In genomic region chr5:147963820-147964580, GRCm38 (mm10) we compare ENCODE assay signal across 18 mouse cellular contexts. TPM values are rescaled to one million over a fixed set of nuclear protein-coding genes. Genes with fewer than 3 reads are reported as not detected.
DNase-seq lines count a peak whose midpoint lies in the region; ATAC-seq and TF ChIP-seq lines count a peak whose summit lies in the region.
"Had no signal": no experiment of that assay in that cellular context is flagged by ENCODE, and none has a peak within 500 bp of the region (broad histone marks: within the 10 kb centered on the region; RNA-seq: fewer than 3 reads in every experiment).

No protein-coding gene starts in this region.

- no peak for TF ChIP-seq CTCF in stomach, postnatal 0 days (IDR thresholded peaks at IDR 0.05; ENCODE audit: low read depth)
- no peak for TF ChIP-seq CTCF in cerebellum, adult 2 months (IDR thresholded peaks at IDR 0.05; ENCODE audit: borderline replicate concordance, insufficient read depth, low read depth, low read length)

- H3K27me3 ChIP-seq in liver, embryonic 12.5 days (replicated peaks) = peaks cover 9% of the 10 kb centered on the region; the same call in 1 of the 2 replicates
- H3K27me3 ChIP-seq in liver, embryonic 11.5 days (replicated peaks; ENCODE audit: control insufficient read depth, insufficient read depth, low read length) = peaks cover 1% of the 10 kb centered on the region; the same call in 1 of the 2 replicates
- 0 out of 2 replicates have a peak, but pooled peaks cover 1% of the 10 kb centered on the region for H3K27me3 ChIP-seq in intestine, embryonic 14.5 days (replicated peaks; ENCODE audit: control insufficient read depth, insufficient read depth, low read length)
- H3K27me3 ChIP-seq in stomach, postnatal 0 days (ENCODE audit: control insufficient read depth, insufficient read depth, low read length) = no peaks in the 10 kb centered on the region
- H3K27me3 ChIP-seq in cerebellum, adult 2 months (ENCODE audit: control insufficient read depth, insufficient read depth, low read length) = no peaks in the 10 kb centered on the region
- H3K27me3 ChIP-seq: hindbrain, embryonic 15.5 days had no signal

- H3K4me1 ChIP-seq in liver, embryonic 12.5 days = no peaks in the 10 kb centered on the region
- H3K4me1 ChIP-seq in liver, embryonic 11.5 days (replicated peaks; ENCODE audit: control insufficient read depth, insufficient read depth, low read length) = no peaks in the 10 kb centered on the region
- no peaks in the 10 kb centered on the region for H3K4me1 ChIP-seq in intestine, embryonic 14.5 days (replicated peaks; ENCODE audit: control insufficient read depth, insufficient read depth, low read length)
- H3K4me1 ChIP-seq in stomach, postnatal 0 days (replicated peaks; ENCODE audit: control insufficient read depth, insufficient read depth) = no peaks in the 10 kb centered on the region
- H3K4me1 ChIP-seq in cerebellum, adult 2 months (ENCODE audit: control insufficient read depth, insufficient read depth, low read length) = peaks cover 13% of the 10 kb centered on the region
- H3K4me1 ChIP-seq: embryonic facial prominence, embryonic 13.5 days; limb, embryonic 13.5 days had no signal

- no peaks in the 10 kb centered on the region for H3K36me3 ChIP-seq in liver, embryonic 12.5 days
- H3K36me3 ChIP-seq in liver, embryonic 11.5 days (ENCODE audit: control insufficient read depth, insufficient read depth, low read length) = no peaks in the 10 kb centered on the region
- no peaks in the 10 kb centered on the region for H3K36me3 ChIP-seq in intestine, embryonic 14.5 days (ENCODE audit: control insufficient read depth, insufficient read depth, low read length)
- H3K36me3 ChIP-seq in stomach, postnatal 0 days (ENCODE audit: control insufficient read depth, insufficient read depth, low read length) = no peaks in the 10 kb centered on the region
- H3K36me3 ChIP-seq: embryonic facial prominence, embryonic 13.5 days; hindbrain, embryonic 15.5 days; kidney, embryonic 15.5 days; limb, embryonic 13.5 days; midbrain, embryonic 13.5 days had no signal

- H3K9me3 ChIP-seq in liver, embryonic 12.5 days (replicated peaks) = no peaks in the 10 kb centered on the region
- H3K9me3 ChIP-seq in liver, embryonic 11.5 days (ENCODE audit: control insufficient read depth, low read length) = no peaks in the 10 kb centered on the region
- H3K9me3 ChIP-seq in intestine, embryonic 14.5 days (ENCODE audit: control insufficient read depth, low read length) = no peaks in the 10 kb centered on the region
- no peaks in the 10 kb centered on the region for H3K9me3 ChIP-seq in stomach, postnatal 0 days (ENCODE audit: control insufficient read depth, low read length)
- H3K9me3 ChIP-seq: embryonic facial prominence, embryonic 13.5 days; hindbrain, embryonic 15.5 days; kidney, embryonic 15.5 days; limb, embryonic 13.5 days; midbrain, embryonic 13.5 days had no signal

- no peak overlapping the region for H3K9ac ChIP-seq in liver, embryonic 12.5 days
- no peak overlapping the region for H3K9ac ChIP-seq in liver, embryonic 11.5 days (ENCODE audit: low read depth, low read length)
- no peak overlapping the region for H3K9ac ChIP-seq in intestine, embryonic 14.5 days (ENCODE audit: low read length)
- no peak overlapping the region for H3K9ac ChIP-seq in stomach, postnatal 0 days (ENCODE audit: low read length)
- H3K9ac ChIP-seq: embryonic facial prominence, embryonic 13.5 days; hindbrain, embryonic 15.5 days; kidney, embryonic 15.5 days; limb, embryonic 13.5 days; liver, postnatal 0 days; midbrain, embryonic 13.5 days had no signal

- H3K4me3 ChIP-seq in liver, embryonic 12.5 days = no peak overlapping the region
- no peak overlapping the region for H3K4me3 ChIP-seq in liver, embryonic 11.5 days (ENCODE audit: low read depth, low read length)
- H3K4me3 ChIP-seq in intestine, embryonic 14.5 days (ENCODE audit: low read depth, low read length) = no peak overlapping the region
- no peak overlapping the region for H3K4me3 ChIP-seq in stomach, postnatal 0 days (ENCODE audit: low read depth, low read length)
- no peak overlapping the region for H3K4me3 ChIP-seq in cerebellum, adult 2 months (replicated peaks; ENCODE audit: insufficient read depth, low read depth, low read length)
- H3K4me3 ChIP-seq: embryonic facial prominence, embryonic 13.5 days; hindbrain, embryonic 15.5 days; kidney, embryonic 15.5 days; limb, embryonic 13.5 days; midbrain, embryonic 13.5 days had no signal

- DNase-seq in liver, embryonic 11.5 days (ENCODE audit: low spot score) = no peak
- DNase-seq in intestine, embryonic 14.5 days (ENCODE audit: low spot score) = no peak
- DNase-seq in lung, postnatal 14 days = peak; percentile 18
- DNase-seq in stomach, postnatal 0 days (ENCODE audit: low spot score) = peak; percentile 55
- DNase-seq in ovary, adult 18-20 months (ENCODE audit: low spot score) = no peak
- no peak for DNase-seq in urinary bladder, postnatal 10 days (ENCODE audit: low spot score)
- no peak for DNase-seq in cerebellum, adult 2 months
- DNase-seq: heart, postnatal 14 days; right cerebral cortex, postnatal 14 days; thymus, adult 2 months had no signal

- H3K4me2 ChIP-seq in liver, embryonic 12.5 days = 0 out of 2 replicates have a peak overlapping the region, but pooled peaks have one; percentile 16
- H3K4me2 ChIP-seq in liver, embryonic 11.5 days = no peak overlapping the region
- H3K4me2 ChIP-seq in intestine, embryonic 14.5 days (ENCODE audit: low read length) = peak overlapping the region; percentile 25
- H3K4me2 ChIP-seq in stomach, postnatal 0 days (replicated peaks; ENCODE audit: low read depth) = peak overlapping the region; percentile 38
- H3K4me2 ChIP-seq: embryonic facial prominence, embryonic 13.5 days; hindbrain, embryonic 15.5 days; kidney, embryonic 15.5 days; limb, embryonic 13.5 days; midbrain, embryonic 13.5 days had no signal

- WGBS in liver, embryonic 12.5 days (ENCODE audit: insufficient replicate concordance) = 49% methylated on average over 13 of the region's 13 CpGs
- 60% methylated on average over 13 of the region's 13 CpGs for WGBS in liver, embryonic 11.5 days
- 58% methylated on average over 13 of the region's 13 CpGs for WGBS in intestine, embryonic 14.5 days
- 37% methylated on average over 13 of the region's 13 CpGs for WGBS in stomach, postnatal 0 days
- WGBS in cerebellum, adult 2 months = 70% methylated on average over 13 of the region's 13 CpGs

- no peak for ATAC-seq in liver, embryonic 12.5 days
- no peak for ATAC-seq in liver, embryonic 11.5 days (replicated peaks; ENCODE audit: low FRiP score)
- peak; percentile 40; the same call in 1 of the 2 replicates for ATAC-seq in intestine, embryonic 14.5 days (replicated peaks; ENCODE audit: low FRiP score, low TSS enrichment, low read depth)
- peak; percentile 91 for ATAC-seq in stomach, postnatal 0 days (ENCODE audit: low FRiP score, low TSS enrichment)
- ATAC-seq: CD4-positive, CD25-positive, alpha-beta regulatory T cell, adult 4 months; liver, postnatal 0 days; midbrain, embryonic 13.5 days had no signal

- no peak for TF ChIP-seq POLR2A in cerebellum, adult 2 months (IDR thresholded peaks at IDR 0.05; ENCODE audit: borderline replicate concordance, insufficient read depth, low read length)

- no peak overlapping the region for H3K27ac ChIP-seq in liver, embryonic 12.5 days
- H3K27ac ChIP-seq in liver, embryonic 11.5 days (ENCODE audit: low read depth, low read length) = no peak overlapping the region
- H3K27ac ChIP-seq in intestine, embryonic 14.5 days (ENCODE audit: low read depth) = no peak overlapping the region
- no peak overlapping the region for H3K27ac ChIP-seq in stomach, postnatal 0 days (replicated peaks)
- no peak overlapping the region for H3K27ac ChIP-seq in cerebellum, adult 2 months (ENCODE audit: insufficient read depth, low read length)
- H3K27ac ChIP-seq: embryonic facial prominence, embryonic 13.5 days; hindbrain, embryonic 15.5 days; kidney, embryonic 15.5 days; limb, embryonic 13.5 days; midbrain, embryonic 13.5 days had no signal

- TF ChIP-seq EP300 in stomach, postnatal 0 days (optimal IDR thresholded peaks at IDR 0.05) = no peak

RNA-seq across cellular contexts. Expression of gene Mtus2, which starts 6.9 kb away (rescaled TPM):
- 1.1 and 2.4 TPM in 2 replicates for polyA plus RNA-seq in liver, embryonic 12.5 days (2016; fragmentation: Nextera tagmentation; extraction: Ambion mirVana)
- 3.2 and 3.9 TPM in 2 replicates for polyA plus RNA-seq in liver, embryonic 11.5 days (2014; fragmentation: Nextera tagmentation; extraction: Ambion mirVana)
- 27.7 and 34.0 TPM in 2 replicates for polyA plus RNA-seq in intestine, embryonic 14.5 days (2014; fragmentation: Nextera tagmentation; extraction: Ambion mirVana)
- polyA plus RNA-seq in stomach, postnatal 0 days (2015; fragmentation: Nextera tagmentation; extraction: Ambion mirVana) = 8.3 and 12.3 TPM in 2 replicates
- polyA plus RNA-seq in cerebellum, adult 2 months (2012; rRNA removed) = 33.3 TPM in 2 replicates

Comparison
In these comparisons a context has a peak if more than half of its experiments do, and no peak if none do; other contexts are left out.
1. ATAC-seq: peak in intestine, embryonic 14.5 days (single experiment) and stomach, postnatal 0 days (single experiment); none in liver, embryonic 12.5 days (single experiment) and liver, embryonic 11.5 days (single experiment).
2. DNase-seq: peak in lung, postnatal 14 days (single experiment) and stomach, postnatal 0 days (single experiment); none in liver, embryonic 11.5 days (single experiment), intestine, embryonic 14.5 days (single experiment), ovary, adult 18-20 months (single experiment), urinary bladder, postnatal 10 days (single experiment) and cerebellum, adult 2 months (0 of 2).